Mouse (Mus musculus): ENCODE results near the gene Cyp4v3. TPM values are rescaled to one million over a fixed set of nuclear protein-coding genes. Genes with fewer than 3 reads are reported as not detected.

Gene Cyp4v3
- polyA plus RNA-seq, 1 experiment from 2014 or later = 2.9 TPM

- DNase-seq (ENCODE audit: low spot score, missing footprints) (no peak), ATAC-seq (ENCODE audit: low FRiP score) (no peak)
- no peaks in the 10 kb centered on the region for H3K4me1 ChIP-seq (ENCODE audit: control insufficient read depth, insufficient read depth, low read length)
- no peaks in the 10 kb centered on the region for H3K27me3 ChIP-seq (ENCODE audit: control insufficient read depth, insufficient read depth, low read length)
- H3K4me3 ChIP-seq (ENCODE audit: low read depth, low read length) = no peak overlapping the region
- H3K9me3 ChIP-seq (ENCODE audit: control insufficient read depth, low read length) = no peaks in the 10 kb centered on the region
- 91% methylated on average over 4 of the region's 4 CpGs for WGBS
- H3K4me2 ChIP-seq = no peak overlapping the region
- H3K36me3 ChIP-seq (ENCODE audit: control insufficient read depth, insufficient read depth, low read length) = no peaks in the 10 kb centered on the region
- H3K9ac ChIP-seq (ENCODE audit: low read length) = no peak overlapping the region
- no peak overlapping the region for H3K27ac ChIP-seq (ENCODE audit: low read depth, low read length)
Measured at GRCm38 (mm10) chr8:45267611-45268391, 65.2 kb downstream of the Cyp4v3 start.

- no peak for ATAC-seq (ENCODE audit: low FRiP score)
- 70% methylated on average over 8 of the region's 8 CpGs for WGBS
- no peak overlapping the region for H3K27ac ChIP-seq (ENCODE audit: low read depth, low read length)
- H3K36me3 ChIP-seq (ENCODE audit: control insufficient read depth, insufficient read depth, low read length) = no peaks in the 10 kb centered on the region
- DNase-seq (ENCODE audit: low spot score, missing footprints) = no peak
- H3K4me1 ChIP-seq (ENCODE audit: control insufficient read depth, insufficient read depth, low read length) = no peaks in the 10 kb centered on the region
- H3K4me2 ChIP-seq = no peak overlapping the region
- H3K9ac ChIP-seq (ENCODE audit: low read length) = no peak overlapping the region
- no peaks in the 10 kb centered on the region for H3K9me3 ChIP-seq (ENCODE audit: control insufficient read depth, low read length)
- H3K27me3 ChIP-seq (ENCODE audit: control insufficient read depth, insufficient read depth, low read length) = no peaks in the 10 kb centered on the region
- no peak overlapping the region for H3K4me3 ChIP-seq (ENCODE audit: low read depth, low read length)
Measured at GRCm38 (mm10) chr8:45266993-45267392, 66.0 kb downstream of the Cyp4v3 start.

GRCm38 (mm10) chr8:45264918-45265317 lies 68.1 kb downstream of the Cyp4v3 start:
- H3K4me3 ChIP-seq (ENCODE audit: low read depth, low read length) = no peak overlapping the region
- ATAC-seq (ENCODE audit: low FRiP score) (no peak), DNase-seq (ENCODE audit: low spot score, missing footprints) (no peak)
- 90% methylated on average over 4 of the region's 4 CpGs for WGBS
- no peak overlapping the region for H3K27ac ChIP-seq (ENCODE audit: low read depth, low read length)
- H3K36me3 ChIP-seq (ENCODE audit: control insufficient read depth, insufficient read depth, low read length) = no peaks in the 10 kb centered on the region
- no peaks in the 10 kb centered on the region for H3K27me3 ChIP-seq (ENCODE audit: control insufficient read depth, insufficient read depth, low read length)
- no peaks in the 10 kb centered on the region for H3K9me3 ChIP-seq (ENCODE audit: control insufficient read depth, low read length)
- H3K4me1 ChIP-seq (ENCODE audit: control insufficient read depth, insufficient read depth, low read length) = no peaks in the 10 kb centered on the region
- no peak overlapping the region for H3K4me2 ChIP-seq
- H3K9ac ChIP-seq (ENCODE audit: low read length) = no peak overlapping the region

- 79% methylated on average over 3 of the region's 3 CpGs for WGBS
- DNase-seq (ENCODE audit: low spot score, missing footprints) = no peak
Measured at GRCm38 (mm10) chr8:45262851-45263250, 70.2 kb downstream of the Cyp4v3 start.

GRCm38 (mm10) chr8:45261920-45262319 lies 71.1 kb downstream of the Cyp4v3 start, which contains the start of gene F11:
TSS of gene F11 (minus strand) at chr8:45262031.
- Histone ChIP-seq H3K4me3 (ENCODE audit: low read depth, low read length) (no peak within 1 kb of the TSS), H3K9me3 (ENCODE audit: control insufficient read depth, low read length) (no peaks in the 10 kb centered on the region), H3K27me3 (ENCODE audit: control insufficient read depth, insufficient read depth, low read length) (no peaks in the 10 kb centered on the region), H3K27ac (ENCODE audit: low read depth, low read length) (no peak within 1 kb of the TSS), H3K36me3 (ENCODE audit: control insufficient read depth, insufficient read depth, low read length) (no peaks in the 10 kb centered on the region), H3K9ac (ENCODE audit: low read length) (no peak within 1 kb of the TSS), H3K4me2 (no peak within 1 kb of the TSS), H3K4me1 (ENCODE audit: control insufficient read depth, insufficient read depth, low read length) (no peaks in the 10 kb centered on the region)
- WGBS = 86% methylated on average over 10 of the region's 10 CpGs
- ATAC-seq (ENCODE audit: low FRiP score) (no peak), DNase-seq (ENCODE audit: low spot score, missing footprints) (no peak)

More at GRCm38 (mm10) chr8:45262851-45263250, 70.2 kb downstream of the Cyp4v3 start:
- no peaks in the 10 kb centered on the region for H3K27me3 ChIP-seq (ENCODE audit: control insufficient read depth, insufficient read depth, low read length)
- no peak overlapping the region for H3K4me2 ChIP-seq
- no peak overlapping the region for H3K9ac ChIP-seq (ENCODE audit: low read length)
- H3K36me3 ChIP-seq (ENCODE audit: control insufficient read depth, insufficient read depth, low read length) = no peaks in the 10 kb centered on the region
- ATAC-seq (ENCODE audit: low FRiP score) = no peak
- H3K4me1 ChIP-seq (ENCODE audit: control insufficient read depth, insufficient read depth, low read length) = no peaks in the 10 kb centered on the region
- no peak overlapping the region for H3K4me3 ChIP-seq (ENCODE audit: low read depth, low read length)
- no peak overlapping the region for H3K27ac ChIP-seq (ENCODE audit: low read depth, low read length)
- no peaks in the 10 kb centered on the region for H3K9me3 ChIP-seq (ENCODE audit: control insufficient read depth, low read length)

GRCm38 (mm10) chr8:45258421-45258820 lies 74.6 kb downstream of the Cyp4v3 start:
- no peaks in the 10 kb centered on the region for H3K27me3 ChIP-seq (ENCODE audit: control insufficient read depth, insufficient read depth, low read length)
- no peaks in the 10 kb centered on the region for H3K4me1 ChIP-seq (ENCODE audit: control insufficient read depth, insufficient read depth, low read length)
- no peak overlapping the region for H3K4me2 ChIP-seq
- H3K9me3 ChIP-seq (ENCODE audit: control insufficient read depth, low read length) = no peaks in the 10 kb centered on the region
- no peak for ATAC-seq (ENCODE audit: low FRiP score)
- WGBS = 80% methylated on average over 8 of the region's 8 CpGs
- no peak overlapping the region for H3K9ac ChIP-seq (ENCODE audit: low read length)
- no peak for DNase-seq (ENCODE audit: low spot score, missing footprints)
- no peak overlapping the region for H3K4me3 ChIP-seq (ENCODE audit: low read depth, low read length)
- no peaks in the 10 kb centered on the region for H3K36me3 ChIP-seq (ENCODE audit: control insufficient read depth, insufficient read depth, low read length)
- H3K27ac ChIP-seq (ENCODE audit: low read depth, low read length) = no peak overlapping the region

- 85% methylated on average over 12 of the region's 12 CpGs for WGBS
- H3K4me3 ChIP-seq (ENCODE audit: low read depth, low read length) = no peak overlapping the region
- no peaks in the 10 kb centered on the region for H3K27me3 ChIP-seq (ENCODE audit: control insufficient read depth, insufficient read depth, low read length)
- DNase-seq (ENCODE audit: low spot score, missing footprints) (no peak), ATAC-seq (ENCODE audit: low FRiP score) (no peak)
- H3K36me3 ChIP-seq (ENCODE audit: control insufficient read depth, insufficient read depth, low read length) = no peaks in the 10 kb centered on the region
- H3K4me2 ChIP-seq = no peak overlapping the region
- no peaks in the 10 kb centered on the region for H3K4me1 ChIP-seq (ENCODE audit: control insufficient read depth, insufficient read depth, low read length)
- H3K27ac ChIP-seq (ENCODE audit: low read depth, low read length) = no peak overlapping the region
- no peak overlapping the region for H3K9ac ChIP-seq (ENCODE audit: low read length)
- H3K9me3 ChIP-seq (ENCODE audit: control insufficient read depth, low read length) = no peaks in the 10 kb centered on the region
Measured at GRCm38 (mm10) chr8:45255040-45255439, 78.0 kb downstream of the Cyp4v3 start.

Other genes with a start within 250 kb of the Cyp4v3 start
- gene F11, start 71.2 kb downstream of the Cyp4v3 start, polyA plus RNA-seq (2014; fragmentation: Nextera tagmentation; extraction: Ambion mirVana) = not detected in 2 replicates
- 0.03 TPM in 1 of 2 replicates, not detected in the other for gene Klkb1, start 38.4 kb downstream of the Cyp4v3 start, polyA plus RNA-seq (2014; fragmentation: Nextera tagmentation; extraction: Ambion mirVana)
- gene Gm45753, start 24.8 kb downstream of the Cyp4v3 start, polyA plus RNA-seq (2014; fragmentation: Nextera tagmentation; extraction: Ambion mirVana) = 0.08 TPM in 1 of 2 replicates, not detected in the other
- gene Fam149a, start 49.1 kb upstream of the Cyp4v3 start, polyA plus RNA-seq (2014; fragmentation: Nextera tagmentation; extraction: Ambion mirVana) = 8.1 and 9.8 TPM in 2 replicates
- 1.3 and 1.5 TPM in 2 replicates for gene Tlr3, start 77.9 kb upstream of the Cyp4v3 start, polyA plus RNA-seq (2014; fragmentation: Nextera tagmentation; extraction: Ambion mirVana)
- 71.9 and 79.8 TPM in 2 replicates for gene Sorbs2, start 174.6 kb upstream of the Cyp4v3 start, polyA plus RNA-seq (2014; fragmentation: Nextera tagmentation; extraction: Ambion mirVana)

Data from midbrain, embryonic 11.5 days (tissue).